Mouse (Mus musculus): Measurements from ENCODE around the gene Grik1. TPM values are rescaled to one million over a fixed set of nuclear protein-coding genes. Genes with fewer than 3 reads are reported as not detected.

The Grik1 gene
- total and polyA plus RNA-seq, 2 experiments from 2014 or later = 30.4 to 37.1 TPM

- H3K36me3 ChIP-seq (ENCODE audit: insufficient read depth, low read length) = no peaks in the 10 kb centered on the region
- no peaks in the 10 kb centered on the region for H3K9me3 ChIP-seq (ENCODE audit: low read length)
- H3K27me3 ChIP-seq (ENCODE audit: insufficient read depth, low read length) = no peaks in the 10 kb centered on the region
- TF ChIP-seq CTCF (IDR thresholded peaks at IDR 0.05) = no peak
- H3K9ac ChIP-seq (replicated peaks; ENCODE audit: low read length, poor library complexity, severe bottlenecking) = no peak overlapping the region
- no peak overlapping the region for H3K4me3 ChIP-seq (ENCODE audit: low read depth, low read length)
- no peaks in the 10 kb centered on the region for H3K4me1 ChIP-seq (ENCODE audit: insufficient read depth, low read length)
- WGBS = 43% methylated on average over 3 of the region's 3 CpGs
- DNase-seq (ENCODE audit: low spot score) (no peak), ATAC-seq (ENCODE audit: low FRiP score) (no peak)
- no peak overlapping the region for H3K4me2 ChIP-seq (ENCODE audit: low read depth, low read length, poor library complexity, severe bottlenecking)
- H3K27ac ChIP-seq (ENCODE audit: low read depth, low read length) = no peak overlapping the region
These were observed 178.6 kb downstream of the Grik1 start for GRCm38 (mm10) chr16:88111459-88111858.

GRCm38 (mm10) chr16:88094206-88094789 is 195.8 kb downstream of the Grik1 start:
- Histone ChIP-seq H3K4me2 (ENCODE audit: low read depth, low read length, poor library complexity, severe bottlenecking) (no peak overlapping the region), H3K36me3 (ENCODE audit: insufficient read depth, low read length) (no peaks in the 10 kb centered on the region), H3K27me3 (ENCODE audit: insufficient read depth, low read length) (no peaks in the 10 kb centered on the region), H3K9me3 (ENCODE audit: low read length) (no peaks in the 10 kb centered on the region), H3K9ac (replicated peaks; ENCODE audit: low read length, poor library complexity, severe bottlenecking) (no peak overlapping the region), H3K4me3 (ENCODE audit: low read depth, low read length) (no peak overlapping the region), H3K27ac (ENCODE audit: low read depth, low read length) (no peak overlapping the region), H3K4me1 (ENCODE audit: insufficient read depth, low read length) (no peaks in the 10 kb centered on the region)
- 70% methylated on average over 5 of the region's 5 CpGs for WGBS
- DNase-seq (ENCODE audit: low spot score) (no peak), ATAC-seq (ENCODE audit: low FRiP score) (no peak)
- no peak for TF ChIP-seq CTCF (IDR thresholded peaks at IDR 0.05)

- no peak for TF ChIP-seq CTCF (IDR thresholded peaks at IDR 0.05)
- peak; percentile 56 for DNase-seq (ENCODE audit: low spot score)
- Histone ChIP-seq H3K9ac (replicated peaks; ENCODE audit: low read length, poor library complexity, severe bottlenecking) (no peak overlapping the region), H3K27ac (ENCODE audit: low read depth, low read length) (no peak overlapping the region), H3K4me1 (ENCODE audit: insufficient read depth, low read length) (peaks cover 2% of the 10 kb centered on the region; the same call in 1 of the 2 replicates), H3K4me3 (ENCODE audit: low read depth, low read length) (no peak overlapping the region), H3K9me3 (ENCODE audit: low read length) (no peaks in the 10 kb centered on the region), H3K27me3 (ENCODE audit: insufficient read depth, low read length) (no peaks in the 10 kb centered on the region), H3K4me2 (ENCODE audit: low read depth, low read length, poor library complexity, severe bottlenecking) (no peak overlapping the region), H3K36me3 (ENCODE audit: insufficient read depth, low read length) (no peaks in the 10 kb centered on the region)
- no peak for ATAC-seq (ENCODE audit: low FRiP score)
- WGBS = 61% methylated on average over 7 of the region's 7 CpGs
These were observed 202.8 kb downstream of the Grik1 start for GRCm38 (mm10) chr16:88087280-88087679.

GRCm38 (mm10) chr16:88074716-88075115 is 215.3 kb downstream of the Grik1 start:
- no peak overlapping the region for H3K27ac ChIP-seq (ENCODE audit: low read depth, low read length)
- no peaks in the 10 kb centered on the region for H3K36me3 ChIP-seq (ENCODE audit: insufficient read depth, low read length)
- H3K9me3 ChIP-seq (ENCODE audit: low read length) = no peaks in the 10 kb centered on the region
- ATAC-seq (ENCODE audit: low FRiP score) = no peak
- H3K9ac ChIP-seq (replicated peaks; ENCODE audit: low read length, poor library complexity, severe bottlenecking) = no peak overlapping the region
- no peaks in the 10 kb centered on the region for H3K27me3 ChIP-seq (ENCODE audit: insufficient read depth, low read length)
- peak; percentile 35 for DNase-seq (ENCODE audit: low spot score)
- no peak overlapping the region for H3K4me2 ChIP-seq (ENCODE audit: low read depth, low read length, poor library complexity, severe bottlenecking)
- WGBS = 75% methylated on average over 5 of the region's 5 CpGs
- H3K4me1 ChIP-seq (ENCODE audit: insufficient read depth, low read length) = no peaks in the 10 kb centered on the region
- no peak for TF ChIP-seq CTCF (IDR thresholded peaks at IDR 0.05)
- H3K4me3 ChIP-seq (ENCODE audit: low read depth, low read length) = no peak overlapping the region

- H3K4me1 ChIP-seq (ENCODE audit: insufficient read depth, low read length) = no peaks in the 10 kb centered on the region
- no peaks in the 10 kb centered on the region for H3K27me3 ChIP-seq (ENCODE audit: insufficient read depth, low read length)
- TF ChIP-seq CTCF (IDR thresholded peaks at IDR 0.05) = no peak
- no peaks in the 10 kb centered on the region for H3K9me3 ChIP-seq (ENCODE audit: low read length)
- DNase-seq (ENCODE audit: low spot score) = no peak
- no peaks in the 10 kb centered on the region for H3K36me3 ChIP-seq (ENCODE audit: insufficient read depth, low read length)
- H3K9ac ChIP-seq (replicated peaks; ENCODE audit: low read length, poor library complexity, severe bottlenecking) = no peak overlapping the region
- WGBS = 88% methylated on average over 3 of the region's 3 CpGs
- H3K4me2 ChIP-seq (ENCODE audit: low read depth, low read length, poor library complexity, severe bottlenecking) = no peak overlapping the region
- H3K27ac ChIP-seq (ENCODE audit: low read depth, low read length) = no peak overlapping the region
- ATAC-seq (ENCODE audit: low FRiP score) = no peak
- H3K4me3 ChIP-seq (ENCODE audit: low read depth, low read length) = no peak overlapping the region
These were observed 229.1 kb downstream of the Grik1 start for GRCm38 (mm10) chr16:88060936-88061335.

DNA sequence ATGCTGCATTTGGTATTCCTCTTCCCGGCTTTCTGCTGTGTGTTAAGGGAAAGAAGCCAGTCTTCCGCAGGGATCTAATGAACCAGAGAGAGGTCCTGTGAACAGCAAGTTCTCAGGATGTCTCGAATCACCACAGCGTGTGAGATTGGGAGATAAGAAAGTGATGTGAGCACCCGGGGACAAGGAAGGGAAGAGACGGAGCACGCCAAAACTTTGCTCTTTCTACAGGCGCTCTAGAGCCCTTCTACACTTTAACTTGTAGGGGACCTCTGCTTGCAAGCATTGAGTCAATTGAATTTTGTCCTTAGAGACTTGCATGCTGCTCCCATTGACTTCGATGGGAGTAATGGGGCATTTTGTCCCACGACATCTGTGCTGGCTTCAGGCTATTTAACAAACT is 241.9 kb downstream of the Grik1 start:
- WGBS = 91% methylated on average over 10 of the region's 10 CpGs
- no peak for TF ChIP-seq CTCF (IDR thresholded peaks at IDR 0.05)
- no peaks in the 10 kb centered on the region for H3K36me3 ChIP-seq (ENCODE audit: insufficient read depth, low read length)
- H3K27ac ChIP-seq (ENCODE audit: low read depth, low read length) = no peak overlapping the region
- no peaks in the 10 kb centered on the region for H3K27me3 ChIP-seq (ENCODE audit: insufficient read depth, low read length)
- H3K9me3 ChIP-seq (ENCODE audit: low read length) = no peaks in the 10 kb centered on the region
- H3K4me3 ChIP-seq (ENCODE audit: low read depth, low read length) = no peak overlapping the region
- H3K9ac ChIP-seq (replicated peaks; ENCODE audit: low read length, poor library complexity, severe bottlenecking) = no peak overlapping the region
- ATAC-seq (ENCODE audit: low FRiP score) (no peak), DNase-seq (ENCODE audit: low spot score) (no peak)
- H3K4me2 ChIP-seq (ENCODE audit: low read depth, low read length, poor library complexity, severe bottlenecking) = no peak overlapping the region
- H3K4me1 ChIP-seq (ENCODE audit: insufficient read depth, low read length) = no peaks in the 10 kb centered on the region
